Mouse (Mus musculus) cerebellum, adult 2 months (tissue): Measurements from ENCODE around the gene Tns1.

Source experiments
- CTCF ChIP-seq: fragments of 200-500 bp; IDR thresholded peaks from 2 replicates; pipeline ENCODE4 v1.5.1; 2011; ENCODE audit warnings: low read depth, mild to moderate bottlenecking, control low read depth, low read length, moderate library complexity, borderline replicate concordance; ENCODE audit not compliant: insufficient read depth
- POLR2A ChIP-seq: fragments of 200-500 bp; IDR thresholded peaks from 2 replicates; pipeline ENCODE4 v1.6.1; 2011; ENCODE audit warnings: low read length, control low read depth, borderline replicate concordance; ENCODE audit not compliant: insufficient read depth

- TF ChIP-seq CTCF (no peak), POLR2A (no peak)
These were observed 193.7 kb downstream of the Tns1 start for GRCm38 (mm10) chr1:73930411-73931134.
